Mouse (Mus musculus): ENCODE results near the gene Nme9.

Gene Nme9

DNA sequence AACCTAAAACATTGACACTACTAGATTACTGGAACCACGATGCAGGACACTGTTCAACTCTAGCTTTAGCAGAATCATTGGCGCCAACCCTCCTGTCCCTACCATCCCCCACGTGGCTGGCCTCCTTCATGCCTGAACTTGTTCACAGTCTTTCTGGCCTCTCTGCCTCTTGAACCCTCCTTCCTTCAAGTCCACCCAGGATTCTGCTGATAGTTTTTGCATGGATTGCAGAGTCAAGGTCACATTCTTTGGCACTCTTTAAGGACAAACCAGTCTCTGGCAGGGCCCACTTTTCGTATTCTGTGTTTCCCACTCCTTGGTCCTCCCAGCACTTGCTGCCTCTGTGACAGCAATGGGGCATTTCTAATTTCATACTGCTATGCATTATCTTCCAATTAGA is 31.9 kb downstream of the Nme9 start:
- no peak for DNase-seq (ENCODE audit: low spot score)

DNA sequence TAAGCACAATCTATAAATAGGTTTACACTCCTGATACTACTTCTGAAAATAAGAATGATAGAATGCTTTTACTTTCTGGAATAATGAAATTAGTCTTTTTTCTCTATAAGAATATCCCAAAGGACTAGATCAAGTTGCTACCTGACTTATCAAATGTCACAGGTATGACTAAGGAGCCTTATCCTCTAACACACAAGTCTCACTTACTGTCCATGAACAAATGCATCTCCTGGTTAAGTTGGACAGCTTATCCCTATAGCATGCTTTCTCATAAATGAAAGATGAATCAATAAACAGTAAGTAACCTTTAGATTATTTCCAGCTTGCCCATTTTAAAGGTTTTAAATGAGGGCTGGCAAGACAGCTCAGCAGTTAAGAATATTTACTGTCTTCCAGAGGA is 33.4 kb downstream of the Nme9 start:
- no peak for DNase-seq (ENCODE audit: low spot score)

DNA sequence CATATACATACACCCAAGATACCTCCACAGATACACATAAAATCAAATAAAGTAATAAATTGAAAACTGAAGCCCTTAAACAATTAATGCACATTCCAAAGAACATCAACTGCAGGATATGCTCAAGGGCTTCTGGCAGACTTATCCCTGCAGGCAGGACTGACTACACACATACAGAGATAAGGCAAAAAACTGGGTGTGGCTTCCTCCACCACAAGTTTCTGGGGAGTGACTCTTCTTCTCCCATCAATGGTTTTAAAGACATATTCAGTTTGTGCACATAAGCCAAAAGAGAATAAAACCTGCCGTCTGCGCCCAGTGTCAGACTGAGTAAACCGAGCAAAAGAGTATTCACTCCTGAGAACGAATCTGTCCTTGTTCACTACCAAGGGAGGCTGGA is 33.9 kb downstream of the Nme9 start:
- no peak for DNase-seq (ENCODE audit: low spot score)

DNA sequence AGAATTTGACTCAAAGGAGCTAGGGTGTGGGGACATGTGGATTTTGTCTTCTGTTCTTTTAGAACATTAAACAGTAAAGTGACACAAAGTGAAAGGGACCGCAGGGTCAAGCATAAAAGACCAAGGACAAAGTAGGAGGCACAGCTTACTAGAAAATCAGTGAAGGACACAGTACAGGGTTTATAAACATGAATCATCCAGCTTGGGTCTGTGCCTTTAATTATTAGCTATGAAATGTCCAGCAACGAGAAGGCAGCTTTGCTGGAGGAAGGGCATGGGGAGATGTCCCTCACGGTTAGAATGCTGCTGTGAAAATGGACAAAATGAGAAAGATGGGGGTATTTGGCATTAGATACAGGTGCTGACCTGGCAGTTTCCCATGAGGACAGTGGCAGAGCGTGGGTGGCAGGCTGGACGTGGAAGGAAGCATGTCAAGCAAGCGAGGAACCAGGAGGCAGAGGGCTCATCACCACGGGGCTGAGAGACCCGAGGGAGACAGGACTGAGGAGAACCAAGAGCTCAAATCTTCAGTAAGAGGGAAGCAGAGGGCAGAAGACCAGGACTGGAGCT is 35.9 kb downstream of the Nme9 start:
- no peak for DNase-seq (ENCODE audit: low spot score)

DNA sequence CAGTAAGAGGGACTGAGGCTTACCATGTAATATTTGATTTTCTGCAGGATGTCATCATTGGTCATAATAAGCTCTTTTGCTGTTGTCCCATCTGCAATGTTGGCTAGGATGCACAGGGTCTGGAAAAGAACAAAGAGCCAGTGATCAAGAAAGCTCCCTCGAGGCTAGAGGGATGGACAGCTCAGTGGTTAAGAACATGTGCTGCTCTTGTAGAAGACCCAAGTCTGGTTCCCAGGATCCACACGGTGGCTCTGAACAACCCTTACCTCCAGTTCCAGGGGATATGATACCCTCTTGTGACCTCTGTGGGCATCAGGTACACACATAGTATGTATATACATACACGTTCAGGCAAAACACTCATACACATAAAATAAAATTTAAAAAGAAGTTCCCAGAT is 36.6 kb downstream of the Nme9 start:
- no peak for DNase-seq (ENCODE audit: low spot score)

DNA sequence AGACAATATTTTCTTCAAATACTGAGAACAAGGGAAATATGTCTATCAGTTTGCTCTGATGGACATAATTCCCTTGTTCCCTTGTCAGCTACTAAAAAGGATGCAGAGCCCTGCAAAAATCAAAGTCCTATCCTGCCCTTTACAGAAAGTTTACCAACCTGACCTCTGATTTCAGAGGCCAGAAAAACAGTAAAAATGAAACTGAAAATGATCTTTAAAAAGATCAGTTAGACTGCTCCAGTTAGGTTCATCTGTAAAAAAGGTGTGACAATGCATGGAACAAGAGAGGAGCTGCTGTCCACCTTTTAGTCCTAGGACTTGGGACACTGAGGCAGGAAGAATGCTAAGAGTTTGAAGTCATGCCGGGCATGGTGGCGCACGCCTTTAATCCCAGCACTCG is 39.8 kb downstream of the Nme9 start:
- DNase-seq (ENCODE audit: low spot score) = no peak

DNA sequence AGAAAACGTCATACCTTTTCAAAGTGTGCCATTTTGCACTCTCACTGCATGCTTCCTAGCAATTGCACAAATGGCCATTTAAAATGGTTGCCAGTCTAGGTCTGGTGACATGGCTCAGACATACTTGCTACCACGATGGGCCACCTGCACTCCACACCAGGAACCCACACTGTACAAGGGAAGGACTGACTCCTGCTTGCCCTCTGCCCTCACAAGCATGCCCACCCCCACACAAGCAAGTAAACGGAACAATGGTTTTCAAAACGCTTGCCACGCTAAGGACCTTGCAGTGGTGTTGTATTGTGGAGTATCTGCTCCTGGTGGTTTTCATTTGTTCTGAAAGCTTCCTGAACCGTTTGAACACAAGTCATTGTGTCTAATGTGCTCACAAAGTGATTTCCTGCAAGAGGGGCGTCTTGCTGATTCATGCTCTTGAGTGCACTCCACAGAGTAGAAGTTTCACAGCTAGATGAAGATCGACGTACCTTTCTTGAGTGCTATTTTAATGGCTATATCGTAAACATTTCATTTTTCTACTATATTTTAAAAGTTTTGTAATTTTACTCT is 41.4 kb downstream of the Nme9 start:
- DNase-seq (ENCODE audit: low spot score) = no peak

DNA sequence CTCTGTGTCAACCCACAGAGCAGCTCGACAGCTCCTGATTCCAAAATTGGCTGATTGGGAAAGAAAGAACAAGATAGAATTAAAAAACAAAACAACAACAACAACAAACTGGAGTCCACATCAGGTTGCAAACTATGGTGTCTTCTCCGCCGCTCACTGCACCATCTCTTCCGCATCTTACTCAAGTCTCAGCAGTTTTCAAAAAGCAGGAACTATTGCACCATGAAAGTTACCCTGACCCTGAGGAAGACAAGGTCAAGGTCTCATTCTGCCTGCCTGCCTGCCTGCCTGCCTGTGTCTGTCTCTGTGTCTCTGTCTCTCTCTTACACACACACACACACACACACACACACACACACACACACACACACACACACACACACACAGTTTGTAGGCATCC is 48.1 kb downstream of the Nme9 start:
- DNase-seq (ENCODE audit: low spot score) = no peak

DNA sequence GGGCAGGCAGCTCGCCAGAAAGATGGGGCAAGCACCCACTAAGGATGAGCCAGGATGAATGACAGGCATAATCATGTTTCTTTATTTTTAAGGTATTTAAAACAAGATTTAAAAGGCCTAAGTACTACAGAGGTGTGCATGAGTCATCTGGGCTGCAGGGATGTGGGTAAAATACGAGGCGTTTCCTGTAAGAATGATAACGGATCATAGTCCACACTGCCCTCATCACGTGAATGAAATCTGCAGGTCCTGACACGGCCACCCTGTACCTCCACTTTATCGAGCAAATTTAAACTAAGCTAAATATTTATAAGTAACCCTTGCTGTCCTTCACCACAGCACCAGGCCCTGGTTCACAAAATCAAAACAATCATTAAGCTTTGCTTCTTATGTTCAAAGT is 54.6 kb downstream of the Nme9 start:
- no peak for DNase-seq (ENCODE audit: low spot score)

All from retina, embryonic 14.5 days (tissue).